Mouse (Mus musculus) splenic B cell, adult 2 months (primary cell): ENCODE measurements around the gene Rbck1.

ENCODE experiments used
- DNase-seq: peaks from one replicate; pipeline ENCODE4 v3.0.0-alpha.2; 2011; ENCODE audit warnings: low read depth, low spot score
- H3K27me3 ChIP-seq: 2 replicates; pipeline ENCODE4 v1.6.1; 2012; ENCODE audit warnings: mild to moderate bottlenecking, low read length, moderate library complexity, mixed read lengths; ENCODE audit not compliant: control insufficient read depth, poor library complexity, insufficient read depth, severe bottlenecking
- H3K36me3 ChIP-seq: 2 replicates; pipeline ENCODE4 v1.6.1; 2012; ENCODE audit warnings: mild to moderate bottlenecking, low read length, moderate library complexity, mixed read lengths; ENCODE audit not compliant: control insufficient read depth, poor library complexity, insufficient read depth, severe bottlenecking

Gene Rbck1

DNA sequence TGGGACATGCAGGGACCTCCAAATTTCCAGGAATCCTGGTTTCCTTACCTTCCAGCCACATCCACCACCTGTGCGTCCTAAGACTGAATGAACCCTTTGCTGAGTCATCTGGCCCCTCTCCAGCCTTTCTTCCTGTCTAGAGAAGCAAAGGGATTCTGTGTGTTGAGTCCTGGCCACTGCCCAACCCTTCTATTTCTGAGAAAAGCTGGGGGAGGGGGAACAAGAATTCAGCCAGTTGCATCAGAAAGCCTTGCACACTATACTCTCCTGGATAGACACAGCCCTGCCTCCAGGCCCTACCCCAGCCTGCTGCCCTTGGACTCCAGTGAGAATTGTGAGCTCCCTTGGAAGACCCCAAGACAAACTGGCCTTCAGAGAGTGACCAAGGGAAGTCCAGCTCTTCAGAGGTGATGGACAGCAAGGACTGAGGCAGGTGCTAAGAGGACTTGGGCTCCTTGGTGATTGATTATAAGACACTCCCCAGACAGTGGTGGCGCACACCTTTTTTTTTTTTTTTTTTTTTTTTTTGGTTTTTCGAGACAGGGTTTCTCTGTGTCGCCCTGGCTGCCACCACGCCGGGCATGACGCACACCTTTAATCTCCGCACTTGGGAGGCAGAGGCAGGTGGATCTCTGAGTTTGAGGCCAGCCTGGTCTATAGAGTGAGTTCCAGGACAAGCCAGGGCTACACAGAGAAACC, 17.5 kb upstream of the Rbck1 start:
- Histone ChIP-seq H3K27me3 (no peaks in the 10 kb centered on the region), H3K36me3 (no peaks in the 10 kb centered on the region)
- DNase-seq, result no peak

DNA sequence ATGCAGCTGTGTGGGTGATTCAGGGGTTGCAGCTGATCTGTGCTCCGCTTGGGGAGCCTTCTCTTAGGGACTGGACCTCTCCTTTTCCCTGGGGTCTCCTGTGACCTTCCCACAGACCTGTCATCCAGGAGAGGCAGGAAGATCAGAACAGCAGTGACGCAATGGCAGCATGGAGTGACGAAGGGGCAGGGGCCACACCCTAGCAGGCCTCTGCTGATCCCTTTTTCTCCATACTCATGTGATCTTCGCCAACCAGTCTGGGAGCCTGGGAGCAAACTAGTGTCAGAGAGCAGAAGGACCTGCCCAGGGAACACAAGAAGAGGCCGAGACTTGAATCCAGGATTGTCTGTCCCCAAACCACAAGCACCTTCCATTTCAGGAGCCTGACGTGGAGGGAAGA, 16.8 kb upstream of the Rbck1 start:
- Histone ChIP-seq H3K27me3 (no peaks in the 10 kb centered on the region), H3K36me3 (no peaks in the 10 kb centered on the region)
- no peak for DNase-seq

DNA sequence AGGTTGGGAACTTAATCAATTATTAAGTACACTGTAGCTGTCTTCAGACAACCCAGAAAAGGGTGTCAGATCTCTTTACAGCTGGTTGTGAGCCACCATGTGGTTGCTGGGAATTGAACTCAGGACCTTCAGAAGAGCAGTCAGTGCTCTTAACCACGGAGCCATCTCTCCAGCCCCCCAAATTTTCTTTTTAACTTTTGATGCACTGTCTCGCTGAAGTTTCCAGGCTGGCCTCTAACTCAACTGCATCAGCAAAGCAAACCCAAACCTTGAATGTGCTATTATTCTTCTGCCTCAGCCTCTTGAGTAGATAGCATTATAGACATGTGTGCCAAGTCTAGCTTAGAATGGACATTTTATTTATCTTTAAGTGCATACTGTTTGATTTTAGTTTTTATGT, 15.3 kb upstream of the Rbck1 start:
- Histone ChIP-seq H3K27me3 (no peaks in the 10 kb centered on the region), H3K36me3 (no peaks in the 10 kb centered on the region)
- DNase-seq, result no peak

DNA sequence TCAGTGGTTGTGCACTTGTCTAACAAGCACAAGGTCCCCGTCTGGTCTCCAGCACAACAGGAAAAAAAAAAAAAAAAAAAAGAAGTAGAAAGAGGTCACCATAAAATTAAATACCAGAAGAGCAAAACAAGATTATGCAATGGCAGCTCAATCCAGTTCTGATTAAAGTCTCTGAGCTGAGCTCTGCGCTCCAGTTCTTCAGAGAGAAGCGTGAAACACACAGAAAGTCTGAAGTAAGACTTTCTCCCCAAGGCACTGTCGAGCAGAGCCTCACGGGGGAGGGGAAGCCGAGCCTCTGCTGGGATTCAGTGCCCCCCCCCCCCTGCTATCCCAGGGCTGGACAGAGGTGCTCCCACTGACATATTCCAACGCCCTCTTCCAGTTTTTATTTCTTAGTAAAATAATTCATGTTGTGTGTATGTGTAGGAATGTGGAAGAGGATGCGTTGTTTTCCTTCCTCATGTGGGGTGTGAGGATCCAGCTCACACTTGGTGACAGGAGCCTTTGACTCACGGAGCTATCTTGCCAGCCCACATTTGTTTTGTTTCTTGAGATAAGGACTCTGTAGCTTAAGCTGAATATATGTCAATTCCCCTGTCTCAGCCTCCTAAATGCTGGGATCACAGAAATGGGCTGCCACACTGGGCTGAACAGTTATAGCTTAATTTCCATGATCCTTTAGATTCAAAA, 14.5 kb upstream of the Rbck1 start:
- H3K36me3 ChIP-seq, result no peaks in the 10 kb centered on the region
- no peak for DNase-seq
- no peaks in the 10 kb centered on the region for H3K27me3 ChIP-seq

DNA sequence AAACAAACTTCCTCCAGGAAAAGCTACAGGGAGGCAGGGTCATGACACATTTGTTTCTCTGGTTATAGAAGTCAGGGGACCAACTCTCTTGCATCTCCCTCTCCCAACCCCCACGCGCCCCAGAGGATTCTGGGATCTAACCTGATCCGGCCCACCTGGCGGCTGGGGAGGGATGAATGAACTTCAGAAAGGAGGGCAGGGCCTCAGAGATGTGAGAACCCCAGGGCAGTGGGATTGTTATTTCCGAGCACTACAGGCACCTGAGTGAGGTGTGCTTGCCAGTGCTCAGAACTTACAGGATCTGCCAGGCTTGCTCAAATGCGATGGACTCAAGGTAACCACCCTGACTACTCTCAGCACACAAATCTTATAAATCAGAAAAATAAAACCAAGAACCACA, 12.9 kb upstream of the Rbck1 start:
- Histone ChIP-seq H3K27me3 (no peaks in the 10 kb centered on the region), H3K36me3 (no peaks in the 10 kb centered on the region)
- DNase-seq, result no peak

DNA sequence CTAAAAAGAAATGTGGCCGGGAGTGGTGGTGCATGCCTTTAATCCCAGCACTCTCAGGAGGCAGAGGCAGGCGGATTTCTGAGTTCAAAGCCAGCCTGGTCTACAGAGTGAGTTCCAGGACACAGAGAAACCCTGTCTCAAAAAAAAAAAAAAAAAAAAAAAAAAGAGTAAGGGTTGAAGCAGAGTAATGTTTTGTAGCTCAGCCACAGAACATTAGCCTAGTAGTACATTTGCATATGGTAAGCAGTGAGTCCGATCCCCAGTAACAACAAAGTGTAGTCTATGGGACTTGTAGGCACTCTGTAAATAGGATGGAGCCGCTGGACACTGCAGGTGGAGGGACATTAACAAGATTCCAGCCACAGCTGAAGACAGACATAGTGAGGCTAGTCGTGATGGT, 12.5 kb upstream of the Rbck1 start:
- Histone ChIP-seq H3K27me3 (no peaks in the 10 kb centered on the region), H3K36me3 (no peaks in the 10 kb centered on the region)
- no peak for DNase-seq

DNA sequence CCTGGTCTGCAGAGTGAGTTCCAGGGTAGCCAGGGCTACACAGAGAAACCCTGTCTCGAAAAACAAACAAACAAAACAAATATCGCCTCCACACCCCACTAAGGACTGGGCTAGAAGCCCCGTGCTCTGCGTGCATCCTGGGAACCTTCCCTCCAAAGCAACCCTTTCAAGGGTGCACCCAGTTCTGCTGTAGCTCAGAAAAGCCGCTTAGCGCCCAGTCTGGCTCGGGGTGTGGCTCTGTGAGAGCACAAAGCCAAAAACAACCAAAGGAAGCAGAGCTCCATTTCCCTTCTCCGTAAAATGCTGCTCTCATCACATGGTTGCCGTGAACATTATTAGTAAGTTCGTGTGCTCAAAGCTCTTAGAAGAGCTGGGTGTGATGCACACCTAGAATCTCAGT, 11.9 kb upstream of the Rbck1 start:
- H3K27me3 ChIP-seq, result no peaks in the 10 kb centered on the region
- no peaks in the 10 kb centered on the region for H3K36me3 ChIP-seq
- no peak for DNase-seq

DNA sequence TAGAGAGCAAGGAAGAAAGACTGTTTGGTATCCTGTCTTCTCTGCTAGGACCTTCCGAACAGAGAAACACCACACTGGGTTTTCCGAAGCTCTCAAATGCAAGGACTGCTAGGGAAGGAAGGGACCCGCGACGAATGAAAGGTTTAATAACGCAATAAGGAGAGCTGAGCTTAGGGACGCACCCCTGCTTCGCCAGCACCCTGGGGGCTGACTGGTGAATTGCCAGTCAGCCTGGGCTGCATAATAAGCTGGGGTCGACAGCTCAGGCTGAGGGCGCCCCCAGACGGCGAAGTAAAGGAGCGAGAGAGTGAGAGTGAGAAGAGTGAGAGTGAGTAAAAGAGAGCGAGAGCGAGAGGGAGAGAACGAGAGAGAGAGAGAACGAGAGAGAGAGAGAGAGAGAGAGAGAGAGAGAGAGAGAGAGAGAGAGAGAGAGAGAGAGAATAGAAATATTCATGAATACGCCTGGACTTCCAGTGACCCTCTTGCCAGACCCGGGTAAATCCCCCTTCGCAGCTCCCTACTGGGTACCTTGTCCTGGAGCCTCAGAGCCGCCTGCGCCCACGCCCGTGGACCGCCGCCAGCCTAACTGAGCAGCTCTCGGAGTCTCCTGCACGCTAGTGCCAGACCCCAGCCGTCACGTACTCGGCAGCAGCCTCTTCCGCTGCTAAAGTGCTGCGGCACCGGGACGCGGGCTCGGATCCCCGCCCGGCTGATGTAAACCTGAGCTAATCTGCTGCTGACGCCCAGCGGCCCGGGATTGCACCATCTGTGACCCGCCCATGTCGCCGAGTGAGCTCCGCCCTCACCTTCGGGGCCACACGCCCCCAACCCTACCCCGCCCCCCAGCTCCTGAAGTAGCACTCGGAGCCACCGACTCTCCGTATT, 11.1 kb upstream of the Rbck1 start, which contains the start of gene Trib3:
Gene Trib3, minus strand, starts transcription at position 704 of the 885 bp plus-strand sequence.
- H3K27me3 ChIP-seq, result no peaks in the 10 kb centered on the region
- DNase-seq, result peak; percentile 85
- no peaks in the 10 kb centered on the region for H3K36me3 ChIP-seq

DNA sequence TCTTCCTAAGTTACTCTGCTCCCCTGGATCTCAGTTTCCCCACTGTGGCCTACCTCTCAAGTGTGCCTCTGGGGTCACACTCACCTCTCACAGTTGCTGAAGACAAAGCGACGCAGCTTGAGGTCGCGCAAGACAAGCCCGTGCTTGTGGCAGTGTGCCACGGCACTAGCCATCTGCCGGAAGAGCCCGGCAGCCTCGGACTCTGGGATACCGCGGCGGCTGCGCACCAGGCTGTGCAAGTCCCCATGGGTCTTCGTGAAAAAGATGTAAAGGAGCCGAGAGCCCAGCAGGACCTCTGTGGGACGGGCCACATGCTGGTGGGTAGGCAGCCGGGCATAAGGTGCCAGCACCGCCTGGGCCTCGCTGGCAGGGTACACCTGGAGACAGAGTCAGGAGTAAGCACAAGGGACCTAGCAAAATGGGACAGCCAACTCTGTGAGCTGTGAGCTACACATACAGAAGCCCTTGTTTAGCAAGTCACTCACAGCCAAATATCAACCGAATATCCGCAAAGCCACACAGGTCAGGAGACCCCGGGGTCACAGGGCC, 7.3 kb upstream of the Rbck1 start:
- DNase-seq, result no peak
- H3K27me3 ChIP-seq, result no peaks in the 10 kb centered on the region
- no peaks in the 10 kb centered on the region for H3K36me3 ChIP-seq

DNA sequence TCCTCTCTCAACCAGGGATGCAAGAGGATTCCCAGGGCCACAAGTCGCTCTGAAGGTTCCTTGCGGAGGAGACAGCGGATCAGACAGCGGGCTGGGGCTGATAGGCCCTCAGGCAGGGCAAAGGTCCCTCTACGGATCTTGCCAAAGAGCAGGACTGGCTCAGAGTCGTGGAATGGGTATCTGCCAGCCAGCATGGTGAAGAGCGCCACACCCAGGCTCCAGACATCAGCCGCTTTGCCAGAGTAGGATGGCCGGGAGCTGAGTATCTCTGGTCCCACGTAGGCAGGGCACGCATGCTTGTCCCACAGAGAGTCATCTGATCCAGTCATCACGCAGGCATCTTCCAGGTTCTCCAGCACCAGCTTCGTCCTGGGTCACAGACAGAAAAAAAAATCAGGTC, 5.9 kb upstream of the Rbck1 start:
- no peaks in the 10 kb centered on the region for H3K27me3 ChIP-seq
- no peak for DNase-seq
- no peaks in the 10 kb centered on the region for H3K36me3 ChIP-seq

DNA sequence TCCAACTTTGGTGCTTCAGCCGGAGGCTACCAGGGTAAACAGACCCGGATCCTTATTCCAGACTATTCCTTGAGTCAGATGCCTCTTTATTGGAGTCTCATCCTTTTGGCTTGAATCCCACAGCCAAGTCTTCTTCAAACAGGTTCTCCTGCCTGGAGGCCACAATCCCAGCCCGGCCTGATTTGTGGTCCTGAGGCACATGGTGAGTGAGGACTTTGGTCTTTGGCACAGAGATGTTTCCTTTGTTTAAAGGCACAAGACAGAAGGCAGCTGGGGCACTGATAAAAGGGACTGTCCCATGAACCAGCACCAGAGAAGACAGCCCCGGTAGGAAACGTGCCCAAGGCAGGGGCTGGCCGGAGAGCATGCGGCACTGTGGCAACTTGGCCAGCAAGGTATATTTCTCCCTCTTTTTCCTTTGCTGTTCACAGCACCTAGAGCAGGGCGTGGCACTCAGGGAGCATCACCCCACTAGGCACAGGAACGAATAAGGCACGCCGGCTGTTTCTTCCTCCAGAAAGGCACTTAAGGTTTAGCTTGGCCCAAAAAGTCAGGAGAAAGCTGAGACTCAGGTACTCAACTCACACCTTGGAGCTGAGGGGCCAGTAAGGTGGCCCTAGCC, 5.2 kb upstream of the Rbck1 start:
- Histone ChIP-seq H3K27me3 (no peaks in the 10 kb centered on the region), H3K36me3 (no peaks in the 10 kb centered on the region)
- no peak for DNase-seq

DNA sequence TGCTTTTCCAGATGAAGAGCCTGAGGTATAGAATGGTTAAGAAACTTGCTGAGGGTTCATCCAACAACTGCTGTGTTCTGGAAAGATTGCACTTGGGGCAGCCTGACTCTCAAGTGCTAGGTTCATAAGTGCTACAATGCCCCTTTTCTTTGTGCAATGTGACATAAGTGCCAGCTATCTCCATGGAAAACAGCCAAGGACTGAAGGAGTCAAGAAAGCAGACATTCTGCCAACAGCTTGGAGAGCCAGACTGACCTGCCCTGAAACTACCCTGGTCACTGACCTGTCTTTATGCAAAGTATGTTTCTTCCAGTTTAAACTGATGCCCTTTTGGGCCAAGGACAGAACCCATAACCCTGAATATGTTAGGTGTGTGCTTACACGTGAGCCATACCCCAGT, 4.4 kb upstream of the Rbck1 start:
- Histone ChIP-seq H3K36me3 (no peaks in the 10 kb centered on the region), H3K27me3 (no peaks in the 10 kb centered on the region)
- no peak for DNase-seq

DNA sequence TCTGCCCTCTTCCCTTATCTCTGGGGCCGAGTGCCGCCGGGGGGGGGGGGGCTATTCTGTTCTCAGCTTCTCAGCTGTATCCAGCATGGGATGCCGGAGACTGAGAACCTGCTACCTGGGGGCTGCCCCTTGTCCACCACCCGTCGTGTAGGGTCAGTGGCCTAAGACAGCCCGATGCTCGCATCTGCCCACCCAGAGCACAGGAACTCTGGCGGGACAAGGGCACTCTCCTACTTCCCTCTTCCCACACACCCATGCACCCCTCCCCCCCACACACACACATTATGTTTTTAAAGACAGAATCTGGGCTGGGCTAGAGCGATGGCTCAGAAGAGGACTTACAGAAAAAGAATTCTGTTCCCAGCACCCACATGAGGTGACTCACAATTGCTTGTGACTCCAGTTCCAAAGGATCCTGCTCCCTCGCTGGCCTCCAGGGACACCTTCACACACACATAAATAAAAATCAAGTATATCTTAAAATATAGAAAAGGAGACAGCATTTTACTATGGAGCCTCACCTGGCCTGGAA, 2.9 kb upstream of the Rbck1 start:
- H3K36me3 ChIP-seq, result no peaks in the 10 kb centered on the region
- H3K27me3 ChIP-seq, result no peaks in the 10 kb centered on the region
- no peak for DNase-seq

DNA sequence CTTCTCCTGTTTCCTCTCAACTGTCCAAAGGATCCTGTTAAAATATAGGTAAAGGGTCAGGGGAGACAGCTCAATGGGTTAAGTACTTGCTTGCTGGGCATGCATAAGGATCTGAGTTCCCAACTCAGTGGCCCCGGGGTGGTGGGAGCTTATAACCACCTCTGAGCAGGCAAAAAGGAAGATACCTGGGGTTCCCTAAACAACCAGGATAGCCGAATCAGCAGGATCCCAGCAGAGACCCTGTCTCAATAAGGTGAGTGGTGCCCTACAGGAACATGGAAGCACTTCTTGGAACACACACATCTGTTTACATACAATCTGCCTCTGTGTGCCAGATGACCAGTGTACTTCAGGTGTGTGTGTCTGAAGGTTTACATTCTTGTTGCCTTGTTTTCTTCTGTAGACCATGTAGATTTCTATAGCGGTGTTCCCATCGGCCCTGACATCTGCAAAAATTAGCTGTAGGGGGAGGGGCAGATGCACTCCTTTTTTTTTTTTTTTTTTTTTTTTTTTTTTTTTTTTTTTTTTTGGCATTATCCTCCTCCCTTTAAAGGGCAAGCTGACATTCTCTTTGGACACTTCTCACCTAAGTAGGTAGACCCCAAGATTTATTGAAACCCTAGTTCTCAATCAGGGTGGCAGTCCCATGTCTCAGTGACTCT, 1.0 kb upstream of the Rbck1 start:
- no peaks in the 10 kb centered on the region for H3K36me3 ChIP-seq
- no peak for DNase-seq
- no peaks in the 10 kb centered on the region for H3K27me3 ChIP-seq
